Mouse (Mus musculus): Measurements from ENCODE around the gene Parp9.
"Not testable (repeated sequence)": the region's sequence is repeated elsewhere in the genome, so short reads cannot be mapped to it uniquely, and the experiment has no call there.

Parp9 gene

GRCm38 (mm10) chr16:35993316-35993715 lies 55.0 kb downstream of the Parp9 start:
- in situ Hi-C loops (cut with MboI) = no loop called here

- in situ Hi-C loops (cut with MboI) = not testable (repeated sequence)
Observed at GRCm38 (mm10) chr16:35998852-35999251, 60.6 kb downstream of the Parp9 start.

- in situ Hi-C loops (cut with MboI) = no loop called here
Observed at GRCm38 (mm10) chr16:36008396-36008795, 70.1 kb downstream of the Parp9 start.

- in situ Hi-C loops (cut with MboI) = no loop called here
Observed at GRCm38 (mm10) chr16:36016335-36016734, 78.1 kb downstream of the Parp9 start.
